Mouse (Mus musculus): ENCODE data around the gene Mcrs1.

Mcrs1 gene

DNA sequence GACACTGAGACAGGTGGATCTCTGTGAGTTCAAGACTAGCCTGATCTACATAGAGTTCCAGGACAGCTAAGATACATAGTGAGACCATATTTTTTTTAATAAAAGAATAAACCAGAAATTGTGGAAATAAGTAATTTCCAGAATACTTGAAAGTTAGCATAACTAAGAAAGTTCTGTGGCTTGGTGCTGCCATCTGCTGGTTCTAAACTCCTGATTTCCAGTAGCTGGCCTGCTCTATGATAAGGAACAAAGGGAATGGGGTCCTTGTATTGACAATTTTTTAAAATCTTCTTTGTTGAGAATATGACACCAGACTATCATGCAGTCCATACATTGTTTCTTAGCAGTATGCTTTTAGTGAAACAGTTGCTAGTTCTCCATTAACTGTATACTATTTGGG, 53.0 kb downstream of the Mcrs1 start:
- DNase-seq (ENCODE audit: low read depth) = no peak

DNA sequence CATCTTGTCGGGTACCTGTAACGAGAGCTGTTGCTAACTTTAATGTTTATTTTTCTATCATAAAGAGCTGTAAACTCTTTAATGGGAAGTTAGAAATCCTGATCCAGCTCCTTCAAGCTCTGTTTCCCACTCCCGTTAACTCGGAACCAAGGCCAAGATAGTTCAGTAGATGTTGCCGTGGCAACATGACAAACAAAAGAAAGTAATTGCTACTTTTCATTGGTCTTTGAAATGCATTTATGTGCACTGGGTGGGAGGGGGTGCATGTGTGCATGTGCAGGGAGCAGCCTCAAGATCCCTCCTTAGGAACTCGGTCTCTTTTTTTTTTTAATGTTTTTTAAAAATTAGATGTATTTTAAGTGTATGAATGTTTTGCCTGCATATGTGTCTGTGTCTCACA, 56.7 kb downstream of the Mcrs1 start:
- DNase-seq (ENCODE audit: low read depth) = no peak

DNA sequence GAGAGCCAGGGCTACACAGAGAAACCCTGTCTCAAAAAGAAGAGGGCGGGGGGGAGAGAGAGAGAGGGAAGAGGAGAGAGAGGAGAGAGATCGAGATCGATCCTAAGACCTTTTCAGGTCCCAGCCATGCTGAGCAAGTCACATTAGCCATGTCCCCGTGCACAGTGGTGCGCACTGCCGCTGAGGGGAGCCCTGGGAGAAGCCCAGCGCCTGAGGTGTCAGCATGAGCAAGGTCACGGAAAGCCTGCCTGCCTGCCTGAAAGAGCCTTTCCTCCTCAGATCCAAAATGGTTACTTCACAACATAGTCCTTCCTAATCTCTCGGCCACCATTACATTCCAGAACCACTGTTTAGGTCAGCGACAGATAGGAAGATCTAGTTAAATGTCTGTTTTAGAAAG, 57.4 kb downstream of the Mcrs1 start:
- no peak for DNase-seq (ENCODE audit: low read depth)

All from c-Kit-positive CD71-negative TER-119-negative erythroid progenitor cells, embryonic 14.5 days (primary cell).